Mouse (Mus musculus): ENCODE data around the gene Vrk2. TPM values are rescaled to one million over a fixed set of nuclear protein-coding genes. Genes with fewer than 3 reads are reported as not detected.

The Vrk2 gene
- polyA plus RNA-seq, 1 experiment = 4.8 TPM

- H3K36me3 ChIP-seq (ENCODE audit: control insufficient read depth, insufficient read depth) = no peaks in the 10 kb centered on the region
- no peak overlapping the region for H3K4me2 ChIP-seq (ENCODE audit: low read depth)
- no peaks in the 10 kb centered on the region for H3K79me2 ChIP-seq (ENCODE audit: control insufficient read depth, insufficient read depth)
- no peak overlapping the region for H3ac ChIP-seq (ENCODE audit: control insufficient read depth, insufficient read length)
- TF ChIP-seq MAX (IDR thresholded peaks at IDR 0.05; ENCODE audit: low read depth) (no peak), MYOD1 (IDR thresholded peaks at IDR 0.05; ENCODE audit: control insufficient read depth in 1 of 3, insufficient read length in 2 of 3, low read depth in 2 of 3) (no peak), SRF (IDR thresholded peaks at IDR 0.05; ENCODE audit: control insufficient read depth, insufficient read length, low read depth) (no peak), E2F4 (IDR thresholded peaks at IDR 0.05; ENCODE audit: insufficient read depth) (no peak), USF1 (IDR thresholded peaks at IDR 0.05; ENCODE audit: low read depth) (no peak), REST (IDR thresholded peaks at IDR 0.05; ENCODE audit: insufficient read depth, insufficient read length) (no peak), POLR2A (IDR thresholded peaks at IDR 0.05; ENCODE audit: insufficient read length, low read depth) (no peak), POLR2AphosphoS2 (IDR thresholded peaks at IDR 0.05; ENCODE audit: insufficient read length, low read depth) (no peak), CEBPB (IDR thresholded peaks at IDR 0.05; ENCODE audit: insufficient read depth, poor library complexity, severe bottlenecking) (no peak), TCF3 (IDR thresholded peaks at IDR 0.05; ENCODE audit: insufficient read length, low read depth) (no peak), MYOG (IDR thresholded peaks at IDR 0.05; ENCODE audit: control insufficient read depth in 1 of 3, insufficient read depth in 1 of 3, insufficient read length in 2 of 3, low read depth in 2 of 3) (no peak), TCF12 (IDR thresholded peaks at IDR 0.05; ENCODE audit: insufficient read depth, poor library complexity, severe bottlenecking) (no peak)
- no peak overlapping the region for H3K4me3 ChIP-seq
- no peaks in the 10 kb centered on the region for H3K27me3 ChIP-seq (ENCODE audit: control insufficient read depth, insufficient read depth, insufficient read length)
Measured at GRCm38 (mm10) chr11:26601571-26602175, 7.9 kb upstream of the Vrk2 start.

GRCm38 (mm10) chr11:26600692-26601091 is 6.9 kb upstream of the Vrk2 start:
- Histone ChIP-seq H3K4me2 (ENCODE audit: low read depth) (no peak overlapping the region), H3ac (ENCODE audit: control insufficient read depth, insufficient read length) (no peak overlapping the region), H3K27me3 (ENCODE audit: control insufficient read depth, insufficient read depth, insufficient read length) (no peaks in the 10 kb centered on the region), H3K36me3 (ENCODE audit: control insufficient read depth, insufficient read depth) (no peaks in the 10 kb centered on the region), H3K4me3 (no peak overlapping the region), H3K79me2 (ENCODE audit: control insufficient read depth, insufficient read depth) (no peaks in the 10 kb centered on the region)
- TF ChIP-seq MYOD1 (IDR thresholded peaks at IDR 0.05; ENCODE audit: control insufficient read depth in 1 of 3, insufficient read length in 2 of 3, low read depth in 2 of 3) (no peak), REST (IDR thresholded peaks at IDR 0.05; ENCODE audit: insufficient read depth, insufficient read length) (no peak), CEBPB (IDR thresholded peaks at IDR 0.05; ENCODE audit: insufficient read depth, poor library complexity, severe bottlenecking) (no peak), MYOG (IDR thresholded peaks at IDR 0.05; ENCODE audit: control insufficient read depth in 1 of 3, insufficient read depth in 1 of 3, insufficient read length in 2 of 3, low read depth in 2 of 3) (no peak), POLR2AphosphoS2 (IDR thresholded peaks at IDR 0.05; ENCODE audit: insufficient read length, low read depth) (no peak), SRF (IDR thresholded peaks at IDR 0.05; ENCODE audit: control insufficient read depth, insufficient read length, low read depth) (no peak), MAX (IDR thresholded peaks at IDR 0.05; ENCODE audit: low read depth) (no peak)

- TF ChIP-seq MYOG (IDR thresholded peaks at IDR 0.05; ENCODE audit: control insufficient read depth in 1 of 3, insufficient read depth in 1 of 3, insufficient read length in 2 of 3, low read depth in 2 of 3) = no peak
- no peak for TF ChIP-seq E2F4 (IDR thresholded peaks at IDR 0.05; ENCODE audit: insufficient read depth)
- no peak for TF ChIP-seq SRF (IDR thresholded peaks at IDR 0.05; ENCODE audit: control insufficient read depth, insufficient read length, low read depth)
- no peak for TF ChIP-seq USF1 (IDR thresholded peaks at IDR 0.05; ENCODE audit: low read depth)
- TF ChIP-seq TCF3 (IDR thresholded peaks at IDR 0.05; ENCODE audit: insufficient read length, low read depth) = no peak
- TF ChIP-seq REST (IDR thresholded peaks at IDR 0.05; ENCODE audit: insufficient read depth, insufficient read length) = no peak
- no peak for TF ChIP-seq MAX (IDR thresholded peaks at IDR 0.05; ENCODE audit: low read depth)
- Histone ChIP-seq H3K4me2 (ENCODE audit: low read depth) (no peak overlapping the region), H3K79me2 (ENCODE audit: control insufficient read depth, insufficient read depth) (no peaks in the 10 kb centered on the region), H3K36me3 (ENCODE audit: control insufficient read depth, insufficient read depth) (no peaks in the 10 kb centered on the region), H3K27me3 (ENCODE audit: control insufficient read depth, insufficient read depth, insufficient read length) (no peaks in the 10 kb centered on the region), H3K4me3 (no peak overlapping the region), H3ac (ENCODE audit: control insufficient read depth, insufficient read length) (no peak overlapping the region)
Measured at GRCm38 (mm10) chr11:26598876-26599275, 5.1 kb upstream of the Vrk2 start.

GRCm38 (mm10) chr11:26597761-26598160 is 4.0 kb upstream of the Vrk2 start:
- no peak for TF ChIP-seq REST (IDR thresholded peaks at IDR 0.05; ENCODE audit: insufficient read depth, insufficient read length)
- H3K4me2 ChIP-seq (ENCODE audit: low read depth) = no peak overlapping the region
- H3K27me3 ChIP-seq (ENCODE audit: control insufficient read depth, insufficient read depth, insufficient read length) = no peaks in the 10 kb centered on the region
- no peaks in the 10 kb centered on the region for H3K79me2 ChIP-seq (ENCODE audit: control insufficient read depth, insufficient read depth)
- no peaks in the 10 kb centered on the region for H3K36me3 ChIP-seq (ENCODE audit: control insufficient read depth, insufficient read depth)
- no peak overlapping the region for H3K4me3 ChIP-seq
- H3ac ChIP-seq (ENCODE audit: control insufficient read depth, insufficient read length) = no peak overlapping the region

GRCm38 (mm10) chr11:26597145-26597544 is 3.3 kb upstream of the Vrk2 start:
- Histone ChIP-seq H3K4me2 (ENCODE audit: low read depth) (no peak overlapping the region), H3K79me2 (ENCODE audit: control insufficient read depth, insufficient read depth) (no peaks in the 10 kb centered on the region), H3K4me3 (no peak overlapping the region), H3K27me3 (ENCODE audit: control insufficient read depth, insufficient read depth, insufficient read length) (no peaks in the 10 kb centered on the region), H3K36me3 (ENCODE audit: control insufficient read depth, insufficient read depth) (no peaks in the 10 kb centered on the region), H3ac (ENCODE audit: control insufficient read depth, insufficient read length) (no peak overlapping the region)
- TF ChIP-seq TCF3 (IDR thresholded peaks at IDR 0.05; ENCODE audit: insufficient read length, low read depth) = no peak
- TF ChIP-seq SRF (IDR thresholded peaks at IDR 0.05; ENCODE audit: control insufficient read depth, insufficient read length, low read depth) = no peak

All from myocyte (in vitro differentiated cells).